Mouse (Mus musculus): ENCODE results near the gene Prtn3.

Gene Prtn3

DNA sequence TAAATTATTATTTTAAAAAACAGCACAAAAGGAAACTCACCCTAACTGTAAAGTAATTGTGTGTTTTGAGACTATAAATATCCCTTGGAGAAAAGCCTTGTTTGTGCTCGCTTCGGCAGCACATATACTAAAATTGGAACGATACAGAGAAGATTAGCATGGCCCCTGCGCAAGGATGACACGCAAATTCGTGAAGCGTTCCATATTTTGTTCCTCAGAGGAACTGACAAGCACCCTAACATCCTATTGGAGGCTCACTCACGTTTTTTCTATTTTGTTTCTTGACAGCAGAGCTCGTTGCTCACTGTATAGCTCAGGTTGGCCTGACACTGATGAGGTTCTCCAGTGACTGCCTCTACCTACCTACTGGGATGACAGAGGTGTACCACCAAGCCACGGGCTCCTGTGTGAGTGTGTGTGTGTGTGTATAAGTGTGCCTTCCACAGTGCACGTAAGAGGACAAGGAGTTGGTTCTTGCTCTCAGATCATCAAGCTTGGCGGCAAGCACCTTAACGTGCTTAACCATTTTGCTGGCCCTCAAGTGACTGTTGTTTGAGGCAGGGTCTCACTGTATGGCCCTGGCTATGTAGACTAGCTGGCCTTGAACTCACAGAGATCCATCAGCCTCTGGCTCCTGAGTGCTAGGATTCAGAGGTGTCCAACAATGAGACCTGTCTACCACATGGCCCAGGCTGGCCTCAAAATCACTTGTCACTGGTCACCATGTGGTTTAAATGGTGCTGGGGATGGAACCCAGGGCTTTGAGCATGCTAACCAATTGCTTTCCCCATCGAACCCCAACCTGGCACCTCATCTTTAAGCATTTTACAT is 35.0 kb downstream of the Prtn3 start:
- DNase-seq (ENCODE audit: low spot score): peak; percentile 58

- no peak for DNase-seq (ENCODE audit: low spot score)
Observed at GRCm38 (mm10) chr10:79910556-79910955, 36.3 kb downstream of the Prtn3 start, which contains the start of gene Gm26602. Gm26602 (plus strand) TSS chr10:79910856.

DNA sequence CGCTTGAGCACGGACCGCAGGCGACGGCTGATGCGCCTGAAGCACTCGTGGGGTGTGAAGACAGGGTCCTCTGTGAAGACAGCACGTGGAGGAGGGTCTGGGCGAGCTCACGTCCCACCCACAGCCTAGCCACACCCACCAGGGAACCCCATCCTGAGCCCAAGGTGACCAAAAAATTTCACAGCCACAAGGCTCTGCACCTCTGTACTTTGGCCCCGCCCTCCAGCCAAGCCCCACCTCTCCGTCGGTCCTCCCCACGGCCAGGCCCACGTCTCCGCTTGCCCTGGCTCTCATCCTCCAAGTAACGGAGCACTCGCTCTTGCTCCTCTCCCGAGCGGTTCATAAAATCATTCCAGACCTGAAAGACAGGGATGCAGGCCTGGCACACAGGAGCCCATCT is 38.1 kb downstream of the Prtn3 start:
- no peak for DNase-seq (ENCODE audit: low spot score)

DNA sequence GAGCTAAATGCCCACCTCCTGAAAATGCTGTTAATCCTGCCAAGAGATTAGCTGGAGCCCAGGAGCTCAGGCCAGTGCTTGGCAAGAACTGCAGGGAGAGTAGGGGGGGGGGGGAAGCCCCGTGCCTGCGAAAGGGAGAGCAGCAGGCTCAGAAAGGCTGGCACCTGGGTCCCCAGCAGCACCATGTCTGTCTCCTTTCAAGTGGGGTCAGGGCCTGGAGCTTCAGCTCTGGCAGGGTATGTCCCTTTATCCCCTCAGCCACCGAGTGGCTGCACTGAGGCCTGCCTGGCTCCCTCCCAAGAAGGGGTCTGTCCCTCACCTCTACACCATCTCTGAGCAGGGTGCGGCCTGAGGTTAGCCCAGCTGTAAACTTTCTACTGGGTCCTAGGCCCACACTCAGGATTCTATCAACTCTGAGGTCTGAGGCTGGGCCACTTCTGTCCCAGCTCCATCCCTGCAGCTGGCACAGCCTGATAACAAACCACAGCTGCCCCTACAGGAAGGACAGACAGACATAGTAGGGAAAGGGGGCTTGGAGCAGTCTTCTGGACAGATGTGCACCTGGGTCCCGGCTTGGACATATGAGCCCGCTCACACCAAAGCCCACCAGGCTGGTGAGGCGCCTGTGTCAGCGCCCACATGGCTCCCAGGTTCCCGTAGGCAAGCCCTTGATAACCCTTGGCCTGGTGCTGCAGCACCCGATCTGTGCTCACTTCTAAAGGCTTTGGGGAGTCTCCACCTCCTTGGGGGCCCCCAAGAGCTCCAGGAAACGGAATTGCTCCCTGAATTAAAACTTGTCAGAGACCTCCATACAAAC is 40.1 kb downstream of the Prtn3 start:
- no peak for DNase-seq (ENCODE audit: low spot score)

GRCm38 (mm10) chr10:79914948-79915596 is 40.8 kb downstream of the Prtn3 start:
- no peak for DNase-seq (ENCODE audit: low spot score)

- no peak for DNase-seq (ENCODE audit: low spot score)
Observed at GRCm38 (mm10) chr10:79916081-79916480, 41.8 kb downstream of the Prtn3 start.

DNA sequence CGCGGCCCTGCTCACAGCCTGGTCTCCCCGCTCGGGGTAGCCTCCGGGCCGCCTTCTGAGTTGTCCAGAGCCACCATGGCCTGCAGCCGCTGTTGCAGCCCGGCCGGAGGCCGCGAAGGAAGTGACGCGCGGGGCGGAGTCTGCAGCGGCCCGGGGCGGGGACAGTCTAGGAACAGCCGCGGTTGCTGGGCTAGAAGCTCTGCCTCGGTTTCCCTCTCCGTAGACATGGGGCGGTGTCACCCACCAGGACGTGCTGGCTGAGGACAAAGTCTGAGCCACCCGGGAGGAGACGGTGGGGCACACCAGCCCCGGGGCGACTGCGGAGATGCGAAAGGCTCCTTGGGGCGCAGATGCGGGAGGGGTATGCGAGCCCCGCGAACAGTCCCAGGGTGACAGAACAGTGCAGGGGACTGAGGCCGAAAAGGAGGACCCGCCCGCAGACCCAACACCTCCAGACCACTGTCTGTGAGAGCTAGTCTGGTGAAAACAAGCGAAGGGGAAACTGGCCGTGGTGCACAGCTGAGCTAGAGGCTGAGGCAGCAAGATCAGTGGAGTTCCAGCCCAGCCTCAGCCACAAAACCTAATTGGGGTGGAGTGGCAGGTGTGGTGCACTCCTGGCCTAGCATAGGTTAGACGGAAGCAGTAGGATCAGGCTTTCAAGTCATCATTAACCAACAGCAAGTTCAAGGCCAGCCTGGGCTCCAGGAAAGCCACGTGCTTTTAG is 42.7 kb downstream of the Prtn3 start, which contains the start of gene Kiss1r:
Kiss1r (plus strand) TSS at position 164 of the 724 bp plus-strand sequence.
- peak; percentile 81 for DNase-seq (ENCODE audit: low spot score)

GRCm38 (mm10) chr10:79917532-79918100 is 43.3 kb downstream of the Prtn3 start:
- no peak for DNase-seq (ENCODE audit: low spot score)

- DNase-seq (ENCODE audit: low spot score): no peak
Observed at GRCm38 (mm10) chr10:79918231-79919078, 44.2 kb downstream of the Prtn3 start.

GRCm38 (mm10) chr10:79919251-79919849 is 45.1 kb downstream of the Prtn3 start:
- no peak for DNase-seq (ENCODE audit: low spot score)

DNA sequence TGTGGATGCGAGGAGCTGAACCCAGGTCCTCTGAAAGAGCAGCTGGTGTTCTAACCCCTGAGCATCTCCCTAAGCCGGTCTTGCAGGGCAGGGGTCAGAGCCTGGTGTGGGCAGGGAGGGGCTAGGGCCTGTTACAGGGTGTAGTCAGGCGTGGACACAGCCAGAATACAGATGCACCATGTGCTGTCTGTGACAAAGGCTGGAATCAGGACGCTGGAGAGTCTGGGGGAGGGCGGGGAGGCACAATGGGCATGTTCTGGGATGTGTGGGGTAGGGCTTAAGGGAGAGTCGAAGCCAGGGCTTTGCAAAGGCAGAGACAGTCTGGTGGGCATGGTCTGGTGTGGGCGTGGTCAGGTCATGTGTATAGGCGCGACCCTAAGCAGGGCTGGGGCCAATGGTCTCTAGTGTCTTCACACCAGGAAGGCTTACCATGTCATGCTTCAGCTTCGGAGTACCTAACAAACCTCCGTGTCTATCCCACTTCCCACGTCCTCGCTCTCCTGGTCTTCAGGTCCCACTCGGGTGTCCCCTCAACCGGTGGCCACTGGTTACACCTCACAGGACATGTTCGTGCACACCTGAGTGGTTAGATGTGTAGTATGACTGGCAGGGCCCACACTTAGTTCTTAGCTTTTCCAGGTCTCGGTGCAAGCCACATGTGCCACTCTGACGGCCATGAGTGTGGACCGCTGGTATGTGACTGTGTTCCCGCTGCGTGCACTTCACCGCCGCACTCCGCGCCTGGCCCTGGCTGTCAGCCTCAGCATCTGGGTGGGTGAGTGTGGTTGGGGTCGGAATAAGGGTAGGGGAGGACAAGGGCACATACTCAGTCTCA is 46.0 kb downstream of the Prtn3 start:
- no peak for DNase-seq (ENCODE audit: low spot score)

- no peak for DNase-seq (ENCODE audit: low spot score)
Observed at GRCm38 (mm10) chr10:79920958-79921535, 46.8 kb downstream of the Prtn3 start, which contains the start of gene R3hdm4. R3hdm4 (minus strand) TSS chr10:79921208.

DNA sequence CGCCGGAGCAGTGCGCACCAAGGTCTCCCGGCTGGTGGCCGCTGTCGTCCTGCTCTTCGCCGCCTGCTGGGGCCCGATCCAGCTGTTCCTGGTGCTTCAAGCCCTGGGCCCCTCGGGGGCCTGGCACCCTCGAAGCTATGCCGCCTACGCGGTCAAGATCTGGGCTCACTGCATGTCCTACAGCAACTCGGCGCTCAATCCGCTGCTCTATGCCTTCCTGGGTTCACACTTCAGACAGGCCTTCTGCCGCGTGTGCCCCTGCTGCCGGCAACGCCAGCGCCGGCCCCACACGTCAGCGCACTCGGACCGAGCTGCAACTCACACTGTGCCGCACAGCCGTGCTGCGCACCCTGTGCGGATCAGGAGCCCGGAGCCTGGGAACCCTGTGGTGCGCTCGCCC is 47.3 kb downstream of the Prtn3 start:
- no peak for DNase-seq (ENCODE audit: low spot score)

- DNase-seq (ENCODE audit: low spot score): peak; percentile 97
Observed at GRCm38 (mm10) chr10:79924998-79925784, 50.9 kb downstream of the Prtn3 start.

- no peak for DNase-seq (ENCODE audit: low spot score)
Observed at GRCm38 (mm10) chr10:79925785-79926490, 51.7 kb downstream of the Prtn3 start.

- DNase-seq (ENCODE audit: low spot score): peak; percentile 85
Observed at GRCm38 (mm10) chr10:79926491-79927323, 52.4 kb downstream of the Prtn3 start, which contains the start of gene Arid3a. Arid3a (plus strand) TSS chr10:79927043.
